Mouse (Mus musculus) c-Kit-negative CD71-positive TER-119-positive erythroid progenitor cells, embryonic 14.5 days (primary cell): Measurements from ENCODE around the gene Zdhhc14.

ENCODE experiments used
- DNase-seq: peaks from one replicate; pipeline ENCODE4 v3.0.0-alpha.2; 2013; ENCODE audit warnings: low read depth, low spot score

Zdhhc14 gene

GRCm38 (mm10) chr17:5554573-5554972 is 62.2 kb downstream of the Zdhhc14 start:
- no peak for DNase-seq

- no peak for DNase-seq
Measured at GRCm38 (mm10) chr17:5556568-5556967, 64.2 kb downstream of the Zdhhc14 start.

- no peak for DNase-seq
Measured at GRCm38 (mm10) chr17:5560212-5560611, 67.9 kb downstream of the Zdhhc14 start.

- DNase-seq: no peak
Measured at GRCm38 (mm10) chr17:5563108-5563507, 70.8 kb downstream of the Zdhhc14 start.

GRCm38 (mm10) chr17:5566006-5566405 is 73.6 kb downstream of the Zdhhc14 start:
- DNase-seq: no peak

GRCm38 (mm10) chr17:5567943-5568342 is 75.6 kb downstream of the Zdhhc14 start:
- no peak for DNase-seq

- DNase-seq: no peak
Measured at GRCm38 (mm10) chr17:5569131-5570030, 77.0 kb downstream of the Zdhhc14 start.

GRCm38 (mm10) chr17:5572096-5572730 is 79.9 kb downstream of the Zdhhc14 start:
- no peak for DNase-seq

GRCm38 (mm10) chr17:5572745-5573420 is 80.5 kb downstream of the Zdhhc14 start:
- no peak for DNase-seq

GRCm38 (mm10) chr17:5574672-5575071 is 82.3 kb downstream of the Zdhhc14 start:
- DNase-seq: no peak

GRCm38 (mm10) chr17:5575518-5575917 is 83.2 kb downstream of the Zdhhc14 start:
- no peak for DNase-seq

GRCm38 (mm10) chr17:5582232-5582631 is 89.9 kb downstream of the Zdhhc14 start:
- no peak for DNase-seq

- no peak for DNase-seq
Measured at GRCm38 (mm10) chr17:5582937-5583336, 90.6 kb downstream of the Zdhhc14 start.

GRCm38 (mm10) chr17:5583472-5584145 is 91.3 kb downstream of the Zdhhc14 start:
- no peak for DNase-seq

- no peak for DNase-seq
Measured at GRCm38 (mm10) chr17:5591604-5592209, 99.3 kb downstream of the Zdhhc14 start.

- DNase-seq: no peak
Measured at GRCm38 (mm10) chr17:5593071-5593470, 100.7 kb downstream of the Zdhhc14 start.

- no peak for DNase-seq
Measured at GRCm38 (mm10) chr17:5595068-5595467, 102.7 kb downstream of the Zdhhc14 start.

- DNase-seq: no peak
Measured at GRCm38 (mm10) chr17:5596490-5596889, 104.1 kb downstream of the Zdhhc14 start.

- DNase-seq: no peak
Measured at GRCm38 (mm10) chr17:5598999-5599398, 106.6 kb downstream of the Zdhhc14 start.

- DNase-seq: no peak
Measured at GRCm38 (mm10) chr17:5600505-5601027, 108.2 kb downstream of the Zdhhc14 start.

- DNase-seq: no peak
Measured at GRCm38 (mm10) chr17:5601953-5602352, 109.6 kb downstream of the Zdhhc14 start.
